Mouse (Mus musculus) forebrain, postnatal 0 days (tissue): Measurements from ENCODE around the gene Ripor3. TPM values are rescaled to one million over a fixed set of nuclear protein-coding genes. Genes with fewer than 3 reads are reported as not detected.
A peak's percentile ranks its signal among the peaks of the same experiment; 100 is the strongest.

ENCODE experiments used
- ATAC-seq: fragments of 200-750 bp; cut with Nextera tagmentation; 2 replicates; pipeline ENCODE4 v1.8.0; 2017; ENCODE audit warnings: mild to moderate bottlenecking, moderate library complexity
- DNase-seq: peaks from one replicate; pipeline ENCODE4 v3.0.0-alpha.2; 2015
- H3K27ac ChIP-seq: fragments of 300-500 bp; sonication (generic); 2 replicates; pipeline ENCODE4 v1.5.1; 2014; ENCODE audit warnings: low read depth, mild to moderate bottlenecking, antibody characterized with exemption, low read length, moderate library complexity, mixed read lengths
- H3K27me3 ChIP-seq: fragments of 300-500 bp; sonication (generic); 2 replicates; pipeline ENCODE4 v1.6.1; 2014; ENCODE audit warnings: mild to moderate bottlenecking, low read length, mixed read lengths; ENCODE audit not compliant: insufficient read depth
- H3K36me3 ChIP-seq: fragments of 300-500 bp; sonication (generic); 2 replicates; pipeline ENCODE4 v1.6.1; 2014; ENCODE audit warnings: mild to moderate bottlenecking, moderate library complexity; ENCODE audit not compliant: insufficient read depth
- H3K4me1 ChIP-seq: fragments of 300-500 bp; sonication (generic); 2 replicates; pipeline ENCODE4 v1.6.1; 2014; ENCODE audit warnings: antibody characterized with exemption; ENCODE audit not compliant: insufficient read depth
- H3K4me2 ChIP-seq: fragments of 300-500 bp; sonication (generic); 2 replicates; pipeline ENCODE4 v1.6.1; 2014; ENCODE audit warnings: low read depth, mild to moderate bottlenecking, moderate library complexity
- H3K4me3 ChIP-seq: fragments of 300-500 bp; sonication (generic); 2 replicates; pipeline ENCODE4 v1.5.1; 2014; ENCODE audit warnings: low read depth, low read length, mixed read lengths
- H3K9ac ChIP-seq: fragments of 300-500 bp; sonication (generic); 2 replicates; pipeline ENCODE4 v1.6.1; 2014; ENCODE audit warnings: mild to moderate bottlenecking
- H3K9me3 ChIP-seq: fragments of 300-500 bp; sonication (generic); 2 replicates; pipeline ENCODE4 v1.6.1; 2016; ENCODE audit warnings: low read length
- CTCF ChIP-seq: sonication (generic); IDR thresholded peaks from 2 replicates; pipeline ENCODE4 v1.5.1; 2016; ENCODE audit warnings: antibody characterized with exemption, control low read depth, low read depth
- WGBS: fragments of 180-500 bp; shearing (Covaris S2); extraction: QIAGEN DNeasy Blood & Tissue Kit; methylation state at CpG from one replicate; pipeline ENCODE4 v1.1.7; 2014; 5-methylcytosine and 5-hydroxymethylcytosine counted together
- polyA plus RNA-seq: library from polyadenylated mRNA; unstranded; fragments of >200 nt; fragmentation: Nextera tagmentation; extraction: Ambion mirVana; gene quantifications from 2 replicates; pipeline ENCODE4 v1.2.1, GENCODE M21; 2015
- total RNA-seq: library from RNA; depleted of rRNA; stranded (reverse); fragments of >200 nt; gene quantifications from 2 replicates; pipeline ENCODE4 v1.2.3, GENCODE M21; 2014

Ripor3 gene
- total and polyA plus RNA-seq, 2 experiments from 2014 or later: 0.29 to 0.39 TPM

DNA sequence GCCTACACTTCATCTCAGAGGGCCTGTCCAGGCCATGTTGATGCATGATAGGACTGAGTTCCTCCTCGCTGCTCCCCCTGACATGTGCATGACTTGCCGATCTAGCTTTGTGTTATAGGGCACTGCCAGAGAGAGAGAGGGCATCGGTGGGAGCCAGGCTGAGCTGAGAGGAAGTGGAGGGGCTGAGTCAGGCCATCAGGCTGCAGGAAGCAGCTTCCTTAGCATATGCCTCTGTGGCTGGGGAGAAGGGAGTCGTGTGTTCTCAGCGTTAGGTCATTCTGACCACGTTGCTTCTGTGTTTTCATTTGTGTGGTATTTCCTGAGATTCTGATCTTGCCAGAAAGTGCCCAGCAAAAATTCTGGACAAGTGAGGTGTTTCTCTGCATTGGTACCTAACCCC, 61.2 kb downstream of the Ripor3 start:
- H3K4me1 ChIP-seq: no peaks in the 10 kb centered on the region
- TF ChIP-seq CTCF: no peak
- no peak overlapping the region for H3K4me3 ChIP-seq
- no peak overlapping the region for H3K4me2 ChIP-seq
- H3K36me3 ChIP-seq: no peaks in the 10 kb centered on the region
- H3K9me3 ChIP-seq: no peaks in the 10 kb centered on the region
- H3K27ac ChIP-seq: no peak overlapping the region
- ATAC-seq (peak; percentile 10; the same call in 1 of the 2 replicates), DNase-seq (no peak)
- 68% methylated on average over 6 of the region's 6 CpGs for WGBS
- no peaks in the 10 kb centered on the region for H3K27me3 ChIP-seq
- no peak overlapping the region for H3K9ac ChIP-seq

DNA sequence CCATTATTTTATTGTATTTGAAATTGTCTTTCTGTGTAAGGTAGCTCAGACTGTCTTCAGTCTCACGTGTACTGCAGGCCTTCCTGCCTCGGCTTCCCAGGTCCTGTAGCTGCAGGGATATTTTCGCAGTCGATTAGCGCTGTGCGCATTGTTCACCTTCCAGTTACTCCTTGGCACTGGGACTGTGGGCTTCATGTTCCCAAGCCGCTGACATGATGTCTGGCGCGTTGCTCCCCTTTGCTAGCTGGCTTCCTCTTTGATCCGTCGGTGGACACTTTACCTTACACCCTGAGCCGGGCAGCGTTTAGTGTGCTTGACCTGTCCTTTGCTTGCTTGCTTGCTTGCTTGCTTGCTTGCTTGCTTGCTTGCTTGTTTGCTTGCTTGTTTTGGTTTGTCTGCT, 61.9 kb downstream of the Ripor3 start:
- H3K27me3 ChIP-seq: no peaks in the 10 kb centered on the region
- TF ChIP-seq CTCF: no peak
- no peak overlapping the region for H3K27ac ChIP-seq
- H3K9ac ChIP-seq: no peak overlapping the region
- 72% methylated on average over 13 of the region's 13 CpGs for WGBS
- ATAC-seq: no peak
- H3K4me1 ChIP-seq: peaks cover under 1% of the 10 kb centered on the region; the same call in 1 of the 2 replicates
- H3K36me3 ChIP-seq: no peaks in the 10 kb centered on the region
- H3K9me3 ChIP-seq: no peaks in the 10 kb centered on the region
- no peak overlapping the region for H3K4me3 ChIP-seq
- DNase-seq: no peak
- no peak overlapping the region for H3K4me2 ChIP-seq

DNA sequence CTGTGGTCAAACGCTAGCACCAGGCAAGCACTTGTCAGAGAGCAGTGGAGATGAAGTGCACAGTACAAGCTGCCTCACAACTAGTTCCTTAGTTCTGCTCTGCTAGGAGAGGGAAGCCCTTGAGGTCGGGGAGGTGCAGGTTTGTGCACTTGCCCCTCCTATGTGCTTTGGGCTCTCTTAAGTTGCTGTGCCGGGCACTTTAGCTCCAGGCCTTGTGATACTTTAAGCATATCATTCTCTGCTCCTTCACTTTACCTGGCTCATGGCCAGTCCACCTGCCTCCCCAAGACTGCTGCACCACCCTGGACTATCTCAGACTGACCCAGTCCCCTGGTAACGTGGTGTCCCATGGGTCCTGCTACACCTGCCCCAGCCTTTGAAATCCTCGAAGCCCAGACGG, 62.4 kb downstream of the Ripor3 start:
- ATAC-seq (no peak), DNase-seq (no peak)
- Histone ChIP-seq H3K27ac (no peak overlapping the region), H3K9ac (no peak overlapping the region), H3K27me3 (no peaks in the 10 kb centered on the region), H3K9me3 (no peaks in the 10 kb centered on the region), H3K4me1 (peaks cover 6% of the 10 kb centered on the region), H3K4me2 (no peak overlapping the region), H3K4me3 (no peak overlapping the region), H3K36me3 (no peaks in the 10 kb centered on the region)
- WGBS: 82% methylated on average over 6 of the region's 6 CpGs
- TF ChIP-seq CTCF: no peak

DNA sequence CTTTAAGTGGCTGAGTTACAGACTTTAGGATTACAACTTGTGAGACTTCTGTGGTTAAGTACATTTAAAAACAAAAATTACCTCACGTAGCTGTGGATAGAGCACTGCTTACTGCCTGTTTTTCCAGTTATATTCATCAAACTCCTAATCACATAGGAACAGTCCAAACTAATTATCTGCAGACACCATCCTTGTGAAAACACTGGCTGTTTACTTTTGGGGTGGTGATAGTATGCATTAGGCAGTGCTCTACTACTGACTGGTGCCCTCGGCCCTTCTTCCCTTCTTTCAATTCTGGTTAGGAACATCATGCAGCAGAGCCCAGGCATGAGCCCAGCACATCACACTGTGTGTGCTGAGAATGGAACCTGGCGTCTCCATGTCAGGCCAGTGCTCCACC, 63.2 kb downstream of the Ripor3 start:
- Histone ChIP-seq H3K4me2 (no peak overlapping the region), H3K36me3 (no peaks in the 10 kb centered on the region), H3K9me3 (no peaks in the 10 kb centered on the region), H3K4me3 (no peak overlapping the region), H3K27ac (no peak overlapping the region), H3K4me1 (peaks cover 14% of the 10 kb centered on the region), H3K9ac (no peak overlapping the region), H3K27me3 (no peaks in the 10 kb centered on the region)
- TF ChIP-seq CTCF: no peak
- WGBS: 90% methylated on average over 3 of the region's 3 CpGs
- DNase-seq (no peak), ATAC-seq (no peak)

DNA sequence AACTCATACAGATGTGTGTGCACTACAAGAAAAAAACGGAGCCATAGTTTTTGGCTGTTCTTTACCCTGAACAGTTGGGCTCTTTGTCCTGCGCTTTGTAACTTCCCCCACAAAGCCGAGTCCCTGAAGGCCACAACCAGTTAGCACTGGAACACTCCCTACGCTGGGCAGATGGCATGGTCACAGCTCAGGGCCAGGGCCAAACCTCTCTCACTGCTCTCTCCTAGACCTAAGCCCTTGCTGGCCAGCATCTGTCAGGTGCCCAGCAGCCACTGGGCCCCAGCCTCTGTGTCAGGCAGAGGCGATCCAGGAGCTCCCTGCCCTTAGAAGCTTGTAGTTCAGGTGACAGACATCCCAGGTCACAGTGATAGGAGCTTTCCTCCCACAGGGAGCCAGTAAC, 65.0 kb downstream of the Ripor3 start:
- ATAC-seq (no peak), DNase-seq (no peak)
- Histone ChIP-seq H3K9ac (no peak overlapping the region), H3K27ac (no peak overlapping the region), H3K4me1 (peaks cover 23% of the 10 kb centered on the region), H3K36me3 (no peaks in the 10 kb centered on the region), H3K27me3 (no peaks in the 10 kb centered on the region), H3K4me3 (no peak overlapping the region), H3K9me3 (no peaks in the 10 kb centered on the region), H3K4me2 (no peak overlapping the region)
- TF ChIP-seq CTCF: no peak
- WGBS: 79% methylated on average over 5 of the region's 5 CpGs

DNA sequence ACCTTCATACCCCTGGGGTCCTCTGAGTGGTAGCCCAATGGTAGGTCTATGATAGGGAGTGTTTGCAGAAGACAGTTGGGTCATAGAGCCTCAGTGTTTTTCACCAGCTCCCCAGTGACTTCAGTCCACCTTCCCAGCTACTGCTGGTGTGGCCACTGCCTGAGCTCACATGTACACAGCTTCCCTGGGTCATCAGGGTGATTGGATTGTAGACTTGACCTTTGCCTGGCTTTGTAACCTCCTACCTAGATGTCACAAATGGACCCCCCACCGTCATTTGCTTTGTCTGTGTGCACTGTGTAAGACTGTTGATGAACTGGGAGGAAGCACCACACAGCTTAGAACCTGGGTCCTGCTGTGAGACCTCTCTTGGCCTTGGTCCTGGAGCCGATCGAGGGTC, 66.2 kb downstream of the Ripor3 start:
- ATAC-seq: no peak
- Histone ChIP-seq H3K27ac (no peak overlapping the region), H3K9ac (no peak overlapping the region), H3K27me3 (no peaks in the 10 kb centered on the region), H3K9me3 (no peaks in the 10 kb centered on the region), H3K4me1 (peaks cover 23% of the 10 kb centered on the region), H3K4me2 (no peak overlapping the region), H3K4me3 (no peak overlapping the region), H3K36me3 (no peaks in the 10 kb centered on the region)
- no peak for TF ChIP-seq CTCF
- 76% methylated on average over 3 of the region's 3 CpGs for WGBS
- DNase-seq: no peak

DNA sequence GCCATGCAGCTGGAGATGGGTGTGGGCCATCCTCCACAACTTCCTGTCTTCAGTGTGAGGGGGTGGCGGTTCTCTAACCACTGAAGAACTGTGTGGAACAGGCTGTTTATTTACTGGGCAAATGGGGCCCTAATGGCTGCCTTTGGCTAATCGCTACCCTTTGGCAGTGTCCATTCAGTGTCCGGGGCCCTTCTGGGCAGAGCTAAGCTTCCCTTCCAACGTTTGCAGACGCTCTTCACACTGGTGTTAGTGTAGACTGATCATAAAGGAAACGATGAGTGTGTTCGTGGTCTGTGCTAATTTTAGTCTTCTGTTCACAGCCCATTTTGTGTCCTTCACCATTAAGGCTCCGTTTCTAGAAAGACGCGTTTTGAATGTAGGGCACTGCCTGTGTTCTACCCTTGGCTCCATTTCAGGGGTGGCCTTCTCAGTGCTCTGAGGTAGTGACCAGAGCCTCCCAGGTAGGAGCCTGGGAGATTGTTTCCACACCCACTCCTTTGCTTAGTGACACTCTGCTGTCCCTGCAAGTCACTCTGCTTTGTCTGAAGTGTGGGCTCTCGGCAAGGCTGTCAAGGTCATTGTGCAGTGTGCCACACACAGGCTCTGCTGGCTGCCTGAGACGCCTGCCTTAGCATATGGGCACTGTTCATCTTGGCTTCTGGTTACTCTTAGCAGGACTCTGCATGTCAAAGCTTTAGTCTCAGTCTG, 67.3 kb downstream of the Ripor3 start:
- Histone ChIP-seq H3K4me3 (no peak overlapping the region), H3K36me3 (no peaks in the 10 kb centered on the region), H3K4me2 (peak overlapping the region; percentile 11), H3K27me3 (no peaks in the 10 kb centered on the region), H3K9me3 (no peaks in the 10 kb centered on the region), H3K4me1 (peaks cover 23% of the 10 kb centered on the region), H3K9ac (no peak overlapping the region), H3K27ac (peak overlapping the region; percentile 6; the same call in 1 of the 2 replicates)
- WGBS: 47% methylated on average over 12 of the region's 12 CpGs
- no peak for DNase-seq
- no peak for ATAC-seq
- no peak for TF ChIP-seq CTCF
